Mouse (Mus musculus): ENCODE data around the gene Ano8.
A peak's percentile ranks its signal among the peaks of the same experiment; 100 is the strongest.

The Ano8 gene

DNA sequence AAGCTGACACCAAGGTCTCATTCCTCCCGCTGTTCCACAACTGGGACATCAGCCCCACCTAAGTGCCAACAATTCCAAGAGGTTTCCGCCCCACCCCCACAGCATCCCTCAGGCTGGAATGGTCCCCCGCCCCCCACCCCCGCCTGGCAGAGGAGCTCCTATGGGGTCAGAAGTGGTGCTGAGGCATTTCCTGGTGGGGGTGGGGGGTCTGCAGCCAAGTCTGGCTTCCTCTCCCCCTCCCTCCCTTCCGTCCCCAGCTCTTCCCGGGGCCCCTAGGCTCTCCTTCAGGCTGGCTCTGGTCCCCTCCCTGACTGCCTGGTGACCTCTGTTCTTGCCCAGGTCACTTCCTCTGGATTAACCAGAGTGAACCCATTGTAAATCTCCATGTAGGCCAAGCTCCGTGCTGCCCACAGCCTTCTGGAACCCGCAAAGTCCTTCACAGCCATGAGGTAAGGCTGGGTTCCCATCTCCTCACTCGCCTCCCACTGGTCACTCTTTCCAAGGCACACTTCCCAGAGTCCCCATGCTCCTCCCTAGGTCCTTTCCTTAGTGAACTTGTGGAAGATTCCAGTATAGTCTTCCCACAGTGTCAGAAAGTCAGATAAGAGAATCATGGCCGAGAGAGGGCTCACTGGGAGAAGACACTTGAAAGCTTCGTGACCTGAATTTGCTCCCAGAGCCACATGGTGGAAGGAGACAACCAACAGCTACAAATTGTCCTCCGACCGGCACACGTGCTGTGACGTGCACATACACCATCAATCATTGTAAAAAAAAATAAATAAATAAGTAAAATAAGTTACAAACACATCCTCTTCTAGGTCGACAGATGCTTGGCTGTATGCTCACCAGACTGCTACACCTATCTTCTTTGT is 13.3 kb upstream of the Ano8 start:
- peak; percentile 49 for DNase-seq

DNA sequence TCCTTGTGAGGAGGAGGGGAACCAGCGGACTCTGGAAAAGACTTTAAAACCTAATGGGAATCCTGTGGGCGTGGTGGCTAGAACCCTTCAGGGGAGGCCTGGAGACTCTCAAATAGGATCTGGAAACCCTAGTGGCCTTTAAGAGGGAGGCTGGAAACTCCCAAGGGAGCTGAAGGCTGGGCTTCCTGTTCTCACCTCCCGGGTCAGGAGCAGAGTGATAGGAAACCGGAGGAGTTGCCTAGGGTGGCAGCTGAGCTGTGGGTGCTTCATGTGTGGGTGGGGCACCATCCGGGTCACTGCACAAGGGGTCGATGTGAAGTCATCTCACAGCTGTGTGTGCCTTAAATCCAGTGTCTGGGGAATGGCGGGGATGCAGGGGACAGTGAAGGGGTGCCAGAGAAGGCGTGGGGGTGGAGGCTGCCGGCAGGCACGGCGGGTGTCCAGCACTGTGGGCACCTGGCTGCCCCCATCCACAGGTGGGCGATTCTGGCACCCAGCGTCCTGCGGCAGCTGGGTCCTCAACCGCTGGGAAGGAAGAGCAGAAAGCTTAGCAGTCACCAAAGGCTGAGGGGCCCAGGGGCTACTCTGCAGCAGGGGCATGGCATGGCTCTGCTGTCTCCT is 12.2 kb upstream of the Ano8 start:
- peak; percentile 57 for DNase-seq

DNA sequence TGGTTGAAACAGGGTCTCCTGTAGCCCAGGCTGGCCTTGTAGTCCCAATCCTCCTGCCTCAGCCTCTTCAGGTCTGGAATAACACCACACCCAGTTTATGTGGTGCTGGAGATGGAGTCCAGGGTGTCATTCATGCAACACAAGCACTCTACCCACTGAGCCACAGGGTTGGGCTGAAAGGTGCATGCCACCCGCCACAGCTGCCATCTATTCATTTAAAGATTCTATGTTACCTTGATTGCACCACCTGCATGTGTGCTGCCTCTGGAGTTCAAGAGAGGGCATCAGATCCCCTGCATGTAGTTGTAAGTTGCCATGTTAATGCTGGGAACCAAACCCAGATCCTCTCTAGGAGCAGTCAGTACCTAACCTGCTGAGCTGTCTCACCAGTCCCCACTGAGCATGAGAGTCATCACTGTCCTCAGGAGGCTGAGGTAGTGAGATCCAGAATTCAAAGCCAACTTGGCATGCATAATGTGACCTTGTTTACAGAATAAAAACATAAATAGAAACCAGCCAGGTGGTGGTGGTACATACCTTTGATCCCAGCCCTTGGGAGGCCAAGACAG is 11.4 kb upstream of the Ano8 start:
- no peak for DNase-seq

DNA sequence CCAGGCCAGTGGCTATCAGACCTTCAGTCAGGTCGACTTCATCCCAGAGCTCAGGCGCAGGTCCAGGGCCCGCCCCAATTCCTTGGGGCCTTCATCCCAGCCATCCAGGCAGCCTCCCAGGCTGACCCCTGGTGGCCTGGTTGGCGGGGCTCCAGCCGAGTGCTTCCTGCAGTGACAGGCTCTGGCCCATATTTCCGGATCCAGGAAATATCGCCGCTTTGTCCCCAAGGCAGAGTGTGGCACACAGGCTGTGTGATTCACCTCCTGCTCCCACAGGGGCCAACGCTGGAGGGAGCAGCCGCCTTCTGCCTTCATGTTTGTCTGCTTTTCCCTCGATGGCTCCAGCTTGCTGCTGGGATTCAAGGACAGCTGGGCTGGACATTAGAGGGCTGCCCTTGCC is 10.7 kb upstream of the Ano8 start:
- DNase-seq: peak; percentile 92

DNA sequence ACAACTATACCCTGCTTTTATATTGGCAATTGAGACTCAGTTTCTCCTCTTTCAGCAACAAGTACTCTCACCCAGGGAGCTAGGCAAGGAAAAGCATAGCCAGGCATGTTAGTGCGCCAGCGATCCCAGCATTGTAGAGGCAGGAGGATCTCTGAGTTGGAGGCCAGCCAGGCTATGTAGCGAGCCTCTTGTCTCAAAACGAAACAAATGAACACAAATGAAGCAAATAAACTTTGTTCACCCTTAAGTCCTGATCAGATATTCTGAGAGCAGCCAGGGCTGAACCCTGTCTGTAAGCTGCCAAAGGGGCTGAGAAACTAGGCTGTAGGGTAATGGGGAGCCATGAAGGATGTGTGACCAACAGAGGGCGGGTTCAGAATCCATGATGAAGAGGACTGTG is 10.0 kb upstream of the Ano8 start:
- peak; percentile 26 for DNase-seq

DNA sequence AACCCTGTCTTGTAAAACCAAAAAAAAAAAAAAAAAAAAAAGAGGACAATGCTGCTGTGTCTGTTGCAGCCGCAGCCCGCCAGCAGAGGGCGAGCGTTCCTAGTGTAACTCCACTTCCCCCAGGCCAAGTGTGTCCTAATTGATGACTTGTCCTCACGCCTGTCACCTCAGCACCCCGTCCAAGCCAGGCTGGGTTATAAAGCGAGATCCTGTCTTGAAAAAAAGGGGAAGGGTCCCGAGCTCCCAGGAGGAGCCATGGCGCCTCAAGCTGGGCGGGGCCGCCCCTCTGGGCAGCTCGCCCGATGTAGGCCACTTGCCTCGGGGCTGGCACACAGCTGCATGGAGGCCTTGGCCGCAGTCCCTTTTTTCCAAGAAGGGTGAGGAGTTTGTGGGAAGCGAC is 9.3 kb upstream of the Ano8 start:
- peak; percentile 89 for DNase-seq

DNA sequence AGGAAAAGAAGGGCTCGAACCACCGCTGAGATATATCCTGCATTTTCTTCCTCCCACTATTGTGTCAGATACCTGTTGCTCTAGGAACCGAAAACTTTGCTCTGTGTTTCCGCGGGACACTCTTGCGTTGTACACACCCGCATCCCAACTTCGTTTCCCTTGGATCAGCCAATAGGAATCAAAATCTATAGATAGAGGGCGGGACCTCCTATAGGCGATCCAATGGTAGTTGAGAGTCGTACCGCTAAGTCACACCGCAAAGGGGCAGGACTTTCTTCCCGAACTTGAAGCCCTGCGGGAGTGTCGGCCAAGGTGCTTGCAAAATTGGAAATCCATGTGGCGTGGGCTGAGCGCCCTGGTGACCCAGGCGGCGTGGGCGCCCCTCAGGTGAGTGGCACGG is 2.7 kb upstream of the Ano8 start:
- peak; percentile 86 for DNase-seq

DNA sequence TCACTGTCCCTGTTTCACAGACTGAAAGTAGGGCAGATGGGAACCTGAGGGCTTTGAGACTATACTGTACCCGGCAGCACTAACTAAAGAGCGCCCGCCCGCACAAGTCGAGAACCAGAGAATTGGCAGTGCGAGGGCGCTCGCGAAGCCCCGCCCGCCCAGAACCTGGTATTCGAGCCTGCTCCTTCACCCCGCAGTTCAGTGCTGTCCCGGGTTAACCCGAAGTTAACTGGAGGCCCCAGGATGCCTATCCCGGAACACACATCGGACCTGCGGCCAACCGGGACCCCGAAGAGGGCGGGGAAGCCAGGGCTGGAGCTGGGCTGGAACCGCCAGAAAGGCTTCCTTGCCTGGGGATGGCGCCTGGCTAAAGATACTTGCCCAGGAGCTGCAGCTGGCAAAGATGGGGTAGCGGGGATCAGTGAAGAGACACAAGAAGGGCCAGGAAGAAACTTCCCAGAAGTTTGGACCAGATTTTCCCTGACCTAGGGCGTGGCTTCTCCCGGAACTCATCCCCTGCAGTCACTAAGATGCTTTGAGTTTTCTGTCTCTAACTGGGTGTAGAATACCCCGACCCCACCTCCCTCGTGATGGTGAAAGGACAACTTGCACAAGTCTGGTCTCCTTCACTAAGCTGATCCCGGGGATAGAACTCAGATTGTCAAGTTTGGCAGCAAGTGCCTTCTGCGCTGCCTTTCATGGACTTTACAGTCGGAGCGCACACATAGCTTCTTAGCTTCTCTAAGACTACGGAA is 2.1 kb upstream of the Ano8 start, which contains the start of gene Gtpbp3:
Gene Gtpbp3, plus strand, starts transcription at position 413 of the 755 bp plus-strand sequence.
- DNase-seq: peak; percentile 90

DNA sequence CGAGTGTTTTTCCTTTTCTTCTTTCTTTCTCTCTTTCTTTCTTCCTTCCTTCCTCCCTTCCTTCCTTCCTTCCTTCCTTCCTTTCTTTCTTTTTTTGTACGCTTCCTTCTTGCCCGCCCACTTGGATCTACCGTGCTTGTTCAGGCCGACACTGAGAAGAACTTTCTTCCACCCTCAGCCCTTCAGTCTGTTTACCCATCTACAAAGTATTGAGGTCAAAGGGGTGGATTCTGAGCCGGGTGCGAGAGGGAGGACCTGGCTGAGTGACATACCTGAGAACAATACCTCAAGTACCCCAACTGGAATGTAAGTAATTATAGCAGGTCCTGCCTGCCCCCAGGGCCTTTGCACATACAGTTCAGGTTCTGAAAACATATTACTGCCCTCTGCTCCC is 370 bp upstream of the Ano8 start:
- DNase-seq: peak; percentile 28

DNA sequence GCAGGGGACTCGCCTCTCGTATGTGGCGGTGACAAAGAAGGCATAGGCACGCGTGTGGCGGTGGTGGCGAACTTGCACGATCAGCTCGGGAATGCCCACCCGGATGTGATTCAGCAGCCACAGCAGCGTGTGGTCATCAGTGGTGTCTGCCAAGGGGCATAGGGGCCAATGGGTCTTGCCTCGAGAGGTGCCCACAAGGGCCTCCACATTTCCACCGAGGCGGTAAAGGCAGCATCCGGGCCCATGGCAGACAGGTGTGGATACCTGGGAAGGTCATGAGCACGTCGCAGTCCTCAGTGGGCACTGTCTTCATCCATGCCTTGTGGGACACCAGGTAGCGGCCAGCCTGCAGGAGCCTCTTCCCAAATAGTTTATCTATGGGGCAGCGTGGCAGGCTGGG is 1.0 kb downstream of the Ano8 start:
- no peak for DNase-seq

DNA sequence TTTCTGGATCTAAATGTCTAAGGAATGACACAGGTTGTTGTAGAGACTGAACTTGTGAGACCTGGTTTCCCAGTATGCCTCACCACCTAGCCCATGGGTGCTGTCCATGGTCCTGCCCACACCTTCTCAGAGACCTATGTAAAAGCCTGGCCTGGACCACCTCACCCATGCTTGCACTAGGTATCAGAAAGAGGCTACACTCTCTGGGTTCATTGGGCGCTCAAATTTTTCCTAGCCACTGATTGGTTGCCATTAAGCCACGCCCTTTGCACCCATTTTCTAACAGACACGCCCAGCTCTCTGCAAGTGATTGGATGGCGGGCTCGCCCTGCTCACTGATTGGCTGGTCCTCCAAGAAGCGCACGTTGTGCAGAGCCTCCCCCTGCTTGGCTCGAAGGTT is 1.8 kb downstream of the Ano8 start:
- peak; percentile 42 for DNase-seq

DNA sequence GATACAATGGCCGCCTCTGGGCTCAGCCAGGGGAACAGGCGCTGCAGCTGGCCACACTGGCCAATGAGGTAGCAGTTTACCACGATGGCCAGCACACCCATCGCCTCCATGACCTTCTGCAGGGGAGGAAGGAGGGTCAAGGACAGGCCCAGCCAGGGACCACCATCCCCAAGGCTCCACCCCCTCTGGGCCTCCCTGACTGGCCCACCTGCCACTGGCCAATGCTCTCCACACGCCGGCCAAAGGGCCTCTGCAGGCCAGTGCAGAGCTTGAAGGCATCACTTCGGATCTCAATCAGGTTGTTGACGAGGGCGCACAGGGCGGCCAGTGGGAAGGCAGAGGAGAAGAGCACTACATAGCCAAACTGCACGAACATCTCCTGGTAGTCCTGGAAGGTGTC is 6.8 kb downstream of the Ano8 start:
- no peak for DNase-seq

DNA sequence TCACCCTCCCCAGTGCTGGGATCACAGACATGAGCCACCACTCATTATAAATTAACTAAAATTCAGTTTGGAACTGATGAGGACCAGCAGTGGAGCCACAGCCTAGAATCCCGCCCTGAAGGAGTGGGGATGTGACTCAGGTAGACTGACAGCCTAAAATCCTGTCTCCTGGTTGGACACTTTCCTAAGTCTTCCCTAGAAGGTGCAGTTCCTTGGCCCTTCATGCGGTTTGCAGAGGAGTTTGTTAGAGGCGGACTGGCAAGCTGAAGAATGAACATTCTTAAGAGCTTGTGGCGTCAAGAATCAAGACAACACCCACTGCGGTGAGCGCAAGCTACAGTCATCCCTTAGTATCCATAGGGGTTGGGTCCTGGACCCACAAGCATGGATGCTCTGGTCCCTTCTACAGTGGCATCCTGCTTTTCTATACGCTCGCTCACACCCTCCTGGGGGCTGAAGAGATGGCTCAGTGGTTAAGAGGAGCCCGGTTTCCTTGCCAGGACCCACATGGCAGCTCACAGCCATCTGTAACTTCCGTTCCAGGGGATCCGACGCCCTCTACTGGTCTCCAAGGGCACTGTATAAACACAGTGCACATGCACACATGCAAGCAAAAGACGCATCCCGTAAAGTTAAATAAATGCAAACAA is 8.4 kb downstream of the Ano8 start:
- no peak for DNase-seq

DNA sequence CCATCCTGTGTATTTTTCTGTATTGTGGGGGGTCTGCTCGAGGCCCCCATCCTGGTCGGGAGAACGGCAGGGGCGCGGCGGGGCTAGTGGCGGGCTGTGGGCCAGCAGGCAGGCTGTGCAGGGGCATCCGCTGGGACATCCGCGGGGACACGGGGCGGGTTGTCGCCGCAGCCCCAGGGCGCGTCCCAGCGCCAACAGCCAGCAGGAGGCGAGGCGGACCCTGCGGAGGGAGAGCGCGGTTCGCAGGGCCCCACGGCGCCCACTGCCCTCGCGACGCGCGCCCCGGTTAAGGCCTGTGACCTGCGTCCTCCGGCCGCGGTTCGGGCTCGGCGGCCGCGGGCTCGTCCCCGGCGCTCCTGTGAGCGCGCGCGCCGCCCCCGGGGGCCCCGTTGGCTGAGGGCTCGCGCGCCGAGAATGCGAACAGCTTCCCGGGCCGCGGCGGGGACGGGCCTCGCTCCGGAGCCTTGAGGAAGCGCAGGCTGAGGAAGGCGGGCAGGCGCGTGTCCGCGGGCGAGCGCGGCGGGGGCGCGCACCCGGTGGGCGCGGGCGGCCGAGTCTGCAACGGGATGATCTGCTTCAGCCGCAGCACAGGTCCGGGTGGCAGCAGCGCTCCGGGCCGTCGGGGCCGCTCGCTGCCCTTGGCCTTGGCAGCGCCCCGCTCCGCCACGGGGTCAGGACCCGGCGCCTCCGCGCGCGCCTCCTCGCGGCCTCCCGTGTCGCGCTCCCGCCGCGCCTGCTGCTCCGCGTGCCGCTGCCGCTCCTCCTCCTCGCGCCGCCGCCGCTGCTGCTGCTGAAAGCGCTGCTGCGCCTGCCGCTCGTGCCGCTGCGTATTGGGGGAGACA is 9.4 kb downstream of the Ano8 start:
- peak; percentile 85 for DNase-seq

DNA sequence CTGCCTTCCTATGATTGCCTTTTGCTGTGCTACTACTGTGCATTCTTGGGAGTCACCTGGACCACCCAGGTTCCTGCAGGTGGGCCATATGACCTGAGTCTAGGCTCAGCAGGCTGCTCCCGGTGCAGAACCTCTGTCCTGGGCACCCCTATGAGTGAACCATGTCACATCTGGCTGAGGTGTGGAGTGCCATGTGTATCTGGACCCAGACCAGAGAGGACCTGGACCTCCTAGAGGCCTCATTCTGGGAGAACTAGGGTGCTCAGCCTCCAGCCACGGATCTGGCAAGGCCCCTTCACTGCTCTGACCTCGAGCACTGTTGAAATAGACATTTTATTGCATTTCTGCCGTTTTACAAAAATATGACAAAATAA is 10.1 kb downstream of the Ano8 start:
- DNase-seq: no peak

DNA sequence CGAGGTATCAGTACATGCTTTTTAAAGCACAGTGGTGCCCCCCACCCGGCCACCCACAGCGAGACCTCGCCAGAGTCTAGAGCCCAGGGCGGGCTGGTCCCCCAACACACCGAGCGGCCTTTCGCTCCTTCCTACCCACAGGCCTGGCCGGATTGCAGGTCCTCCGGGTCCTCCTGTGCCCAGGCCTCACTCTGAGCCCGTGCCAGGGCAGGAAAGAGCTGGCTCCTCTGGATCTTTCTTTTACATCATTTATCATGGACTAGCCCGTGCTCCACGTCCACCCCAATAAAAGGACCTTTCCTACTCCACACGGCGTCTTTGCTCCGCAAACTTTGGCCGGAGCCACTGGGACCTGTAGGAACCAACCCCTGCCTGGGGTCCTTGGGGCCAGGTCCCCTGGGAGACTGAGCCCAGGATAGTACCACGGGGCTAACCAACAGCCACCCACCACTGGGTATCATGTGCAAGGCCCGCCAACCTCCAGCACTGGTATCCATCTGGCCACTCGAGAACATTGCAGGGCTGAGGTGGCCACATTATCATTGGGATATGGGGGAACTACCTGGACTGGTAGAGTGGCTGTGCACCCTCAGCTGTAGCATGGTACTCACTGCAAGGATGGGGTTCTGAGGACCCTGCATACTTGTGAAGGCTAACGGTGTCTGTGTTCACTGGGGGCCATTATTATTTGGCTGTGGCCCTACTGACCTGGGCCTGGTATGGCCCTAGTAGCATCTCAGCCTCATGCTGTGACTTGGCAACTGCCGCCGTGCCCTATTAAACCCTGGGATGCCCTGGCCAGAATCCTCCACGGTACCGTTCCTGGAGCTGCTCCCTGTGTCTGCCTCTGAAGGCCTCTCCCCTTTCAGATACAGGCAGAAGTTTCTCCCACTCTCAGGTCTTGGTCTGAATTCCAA is 10.7 kb downstream of the Ano8 start:
- no peak for DNase-seq

DNA sequence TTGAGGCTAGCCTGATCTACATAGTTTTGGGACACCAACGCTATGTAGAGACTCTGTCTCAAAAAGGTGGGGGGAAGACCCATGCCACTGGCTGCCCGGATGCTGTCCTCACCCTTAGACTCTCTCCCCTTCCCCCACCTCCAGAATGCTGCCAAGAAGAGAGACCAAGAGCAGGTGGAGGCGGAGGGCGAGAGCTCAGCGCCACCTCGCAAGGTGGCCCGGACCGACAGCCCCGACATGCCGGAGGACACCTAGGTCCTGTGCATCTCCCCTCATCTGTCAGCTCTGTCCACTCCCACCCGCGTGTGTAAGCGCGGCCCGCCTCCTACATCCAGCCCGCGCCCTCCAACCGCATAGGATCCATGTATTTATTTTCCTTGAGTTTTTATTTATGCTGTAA is 11.4 kb downstream of the Ano8 start:
- DNase-seq: no peak

DNA sequence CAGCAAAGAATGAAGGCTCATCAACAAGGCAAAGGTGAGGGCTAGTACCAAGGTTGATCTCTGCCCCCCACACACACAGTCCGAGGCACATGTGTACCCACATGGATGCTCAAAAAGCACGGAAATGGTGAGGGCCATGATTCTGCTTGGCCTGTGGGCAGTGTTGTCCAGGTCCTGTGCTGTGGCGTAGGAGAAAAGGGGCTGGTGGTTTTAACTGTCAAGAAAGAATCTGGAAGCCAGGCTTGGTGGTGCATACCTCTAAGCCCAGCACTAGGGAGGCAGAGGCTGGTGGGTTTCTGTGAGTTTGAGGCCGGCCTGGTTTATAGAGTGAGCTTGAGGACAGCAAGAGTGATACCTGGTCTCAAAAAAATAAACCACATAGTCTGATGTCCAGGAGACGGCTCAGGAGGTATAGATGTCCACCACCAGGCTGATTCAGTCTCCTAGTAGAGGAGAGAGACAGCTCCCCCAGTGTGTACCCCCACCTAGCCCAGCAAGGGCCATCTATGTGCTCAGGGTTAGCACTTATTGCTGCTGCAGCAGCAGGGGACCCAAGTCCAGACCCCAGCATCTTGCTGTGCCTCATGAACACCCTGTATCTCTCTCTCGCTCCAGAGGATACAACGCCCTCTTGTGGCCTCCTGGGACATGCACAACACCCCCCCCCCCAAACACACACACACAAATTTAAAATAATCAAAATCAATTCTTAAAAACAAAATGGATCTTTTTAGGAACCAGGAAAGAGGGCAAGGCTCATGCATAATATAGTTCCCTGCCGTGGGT is 13.0 kb downstream of the Ano8 start:
- no peak for DNase-seq

DNA sequence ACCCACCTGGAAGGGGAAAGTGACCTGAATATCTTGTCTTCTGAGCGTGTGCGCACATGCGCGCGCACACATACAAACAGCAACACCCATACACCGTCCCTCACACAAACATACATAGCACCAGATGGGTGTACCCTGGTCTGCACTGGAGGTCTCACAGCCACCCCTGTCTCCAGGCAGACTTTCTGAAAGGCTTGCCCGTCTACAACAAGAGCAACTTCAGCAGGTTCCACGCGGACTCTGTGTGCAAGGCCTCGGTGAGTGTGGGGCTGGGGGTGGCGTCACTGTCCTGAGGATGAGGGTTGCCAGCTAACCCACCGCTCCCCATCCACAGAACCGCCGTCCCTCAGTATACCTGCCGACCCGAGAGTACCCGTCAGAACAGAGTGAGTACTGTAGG is 13.9 kb downstream of the Ano8 start:
- DNase-seq: no peak

DNA sequence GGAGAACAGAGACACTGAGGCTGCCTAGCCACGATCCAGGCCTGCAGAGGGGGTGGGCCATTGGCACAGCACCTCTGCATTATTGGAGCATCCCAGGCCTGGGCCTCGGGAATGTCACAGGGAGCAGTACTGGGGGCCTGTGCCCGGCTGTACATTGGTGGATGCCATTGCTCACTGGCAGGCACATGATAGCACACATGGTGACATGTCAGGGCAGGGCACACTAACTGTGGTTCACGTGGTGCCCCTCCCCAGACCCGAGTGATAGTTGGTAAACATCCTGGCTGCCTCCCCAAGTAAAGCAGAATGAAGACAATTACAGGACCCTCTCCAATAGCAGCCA is 14.9 kb downstream of the Ano8 start:
- DNase-seq: no peak

All from kidney, adult 18-20 months (tissue).